Mouse (Mus musculus) ES-Bruce4 (cell line): ENCODE results near the gene Bloc1s4. TPM values are rescaled to one million over a fixed set of nuclear protein-coding genes. Genes with fewer than 3 reads are reported as not detected.

Source experiments
- H3K27ac ChIP-seq: 2 replicates; pipeline ENCODE4 v1.5.1; 2012; ENCODE audit warnings: low read length, inconsistent platforms; ENCODE audit not compliant: insufficient read depth
- H3K27me3 ChIP-seq: 2 replicates; pipeline ENCODE4 v1.6.1; 2012; ENCODE audit warnings: mild to moderate bottlenecking, low read length, inconsistent platforms; ENCODE audit not compliant: control insufficient read depth, poor library complexity, insufficient read depth, severe bottlenecking
- H3K36me3 ChIP-seq: 2 replicates; pipeline ENCODE4 v1.6.1; 2012; ENCODE audit warnings: inconsistent platforms, mild to moderate bottlenecking, low read length, moderate library complexity; ENCODE audit not compliant: control insufficient read depth, poor library complexity, insufficient read depth, severe bottlenecking
- H3K4me1 ChIP-seq: one replicate; pipeline ENCODE4 v1.8.1; 2011; ENCODE audit warnings: low read length; ENCODE audit not compliant: control insufficient read depth, insufficient read depth
- H3K4me3 ChIP-seq: 2 replicates; pipeline ENCODE4 v1.5.1; 2011; ENCODE audit warnings: low read depth, mild to moderate bottlenecking, low read length
- H3K9ac ChIP-seq: 2 replicates; pipeline ENCODE4 v1.6.1; 2012; ENCODE audit warnings: low read depth, mild to moderate bottlenecking, inconsistent platforms; ENCODE audit not compliant: poor library complexity, severe bottlenecking
- H3K9me3 ChIP-seq: replicated peaks from 2 replicates; pipeline ENCODE4 v1.6.1; 2012; ENCODE audit warnings: mild to moderate bottlenecking, low read length, inconsistent platforms; ENCODE audit not compliant: control insufficient read depth, poor library complexity, insufficient read depth, severe bottlenecking
- CTCF ChIP-seq: IDR thresholded peaks from one replicate; pipeline ENCODE4 v1.8.1; 2011; ENCODE audit warnings: low read depth, low read length
- EP300 ChIP-seq: IDR thresholded peaks from 2 replicates; pipeline ENCODE4 v1.6.1; 2011; ENCODE audit warnings: low read depth, low read length; ENCODE audit not compliant: insufficient read depth
- POLR2A ChIP-seq: IDR thresholded peaks from one replicate; pipeline ENCODE4 v1.8.1; 2011; ENCODE audit warnings: low read length; ENCODE audit not compliant: insufficient read depth
- polyA plus RNA-seq: library from polyadenylated mRNA; stranded (reverse); fragments of >200 nt; gene quantifications from 2 replicates; pipeline ENCODE4 v1.2.4, GENCODE M21; 2011; ENCODE audit warnings: low read depth; ENCODE audit not compliant: missing spikeins, insufficient read depth, insufficient read length

Bloc1s4 gene
- polyA plus RNA-seq, 1 experiment = 8.6 TPM

DNA sequence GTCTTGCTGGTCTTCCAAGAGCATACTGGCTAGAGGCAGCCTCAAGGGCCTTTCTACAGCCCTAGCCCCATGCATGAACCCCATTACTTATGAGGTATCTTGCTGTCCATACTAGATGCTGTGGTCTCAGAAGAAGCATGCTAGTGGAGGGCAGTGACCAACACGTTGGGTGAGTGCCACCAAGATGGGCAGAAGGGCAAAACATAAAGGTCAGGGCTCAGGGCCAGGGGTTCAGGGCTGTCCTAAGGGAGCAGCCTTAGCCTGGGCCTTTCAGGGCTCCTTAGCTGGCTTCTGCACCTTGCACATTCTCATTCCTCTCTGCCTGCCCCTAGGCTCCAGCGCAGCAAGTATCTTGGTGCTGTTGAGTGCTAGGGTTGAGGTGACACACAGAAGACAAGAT lies 18.5 kb downstream of the Bloc1s4 start:
- H3K4me3 ChIP-seq = no peak overlapping the region
- no peak for TF ChIP-seq CTCF
- TF ChIP-seq POLR2A = no peak
- no peak for TF ChIP-seq EP300
- no peaks in the 10 kb centered on the region for H3K4me1 ChIP-seq
- no peaks in the 10 kb centered on the region for H3K27me3 ChIP-seq
- no peak overlapping the region for H3K27ac ChIP-seq
- H3K9me3 ChIP-seq = no peaks in the 10 kb centered on the region
- no peaks in the 10 kb centered on the region for H3K36me3 ChIP-seq
- no peak overlapping the region for H3K9ac ChIP-seq

DNA sequence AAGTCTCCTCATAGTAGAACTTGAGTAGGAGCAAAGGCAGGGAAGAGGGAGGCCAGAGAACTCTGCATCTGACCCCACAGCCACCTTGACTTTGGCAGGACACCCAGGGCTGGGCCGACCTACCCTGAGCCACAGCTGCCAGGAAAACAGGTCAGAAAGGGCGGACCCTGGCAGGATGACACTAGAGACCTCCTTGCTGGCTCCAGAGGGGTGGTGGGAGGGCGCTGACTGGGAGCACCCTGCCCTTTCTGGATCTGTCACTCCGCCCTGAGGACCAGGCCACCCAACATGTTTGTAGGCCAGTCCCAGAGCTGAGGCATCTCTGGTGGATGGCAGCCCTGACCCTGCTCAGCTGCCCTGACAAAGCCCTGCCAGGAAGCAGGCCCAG lies 19.4 kb downstream of the Bloc1s4 start:
- no peaks in the 10 kb centered on the region for H3K9me3 ChIP-seq
- no peaks in the 10 kb centered on the region for H3K27me3 ChIP-seq
- no peak for TF ChIP-seq CTCF
- TF ChIP-seq EP300 = no peak
- no peak for TF ChIP-seq POLR2A
- no peak overlapping the region for H3K4me3 ChIP-seq
- H3K27ac ChIP-seq = no peak overlapping the region
- no peaks in the 10 kb centered on the region for H3K36me3 ChIP-seq
- H3K9ac ChIP-seq = no peak overlapping the region
- no peaks in the 10 kb centered on the region for H3K4me1 ChIP-seq

DNA sequence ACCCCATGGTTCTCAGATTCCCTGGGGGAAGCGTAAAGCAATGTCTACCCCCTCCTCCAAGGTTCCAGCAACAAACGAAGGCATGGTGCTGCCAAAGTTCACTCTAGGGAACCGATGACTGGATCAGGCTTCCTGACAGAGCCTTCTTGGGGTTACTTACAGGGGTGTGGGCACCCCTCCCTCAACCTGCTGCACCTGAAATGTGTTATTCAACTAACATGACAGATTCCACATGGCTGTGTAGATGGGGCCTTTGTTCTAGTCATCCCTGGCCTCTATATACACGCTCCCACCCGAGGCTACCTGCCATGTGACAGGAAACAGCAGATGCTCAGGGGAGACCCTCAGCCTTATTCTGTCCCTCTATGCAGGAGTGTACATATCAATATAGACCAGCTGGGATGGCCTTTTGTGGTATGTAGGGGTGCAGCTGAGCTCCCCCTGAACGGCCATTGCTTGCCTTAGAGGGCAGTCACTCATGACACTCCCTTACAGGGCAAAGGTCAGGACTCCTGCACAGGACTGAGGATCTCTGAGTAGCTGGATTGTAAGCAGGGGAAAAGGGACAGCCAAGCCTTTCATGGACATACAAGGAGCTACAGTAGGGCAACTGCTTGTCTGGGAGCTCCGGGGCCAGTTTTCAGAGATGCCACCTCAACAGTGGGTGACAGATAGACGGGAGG lies 19.9 kb downstream of the Bloc1s4 start:
- Histone ChIP-seq H3K4me3 (no peak overlapping the region), H3K9ac (no peak overlapping the region), H3K9me3 (no peaks in the 10 kb centered on the region), H3K36me3 (no peaks in the 10 kb centered on the region), H3K4me1 (no peaks in the 10 kb centered on the region), H3K27me3 (no peaks in the 10 kb centered on the region), H3K27ac (no peak overlapping the region)
- TF ChIP-seq CTCF (no peak), POLR2A (no peak), EP300 (no peak)

DNA sequence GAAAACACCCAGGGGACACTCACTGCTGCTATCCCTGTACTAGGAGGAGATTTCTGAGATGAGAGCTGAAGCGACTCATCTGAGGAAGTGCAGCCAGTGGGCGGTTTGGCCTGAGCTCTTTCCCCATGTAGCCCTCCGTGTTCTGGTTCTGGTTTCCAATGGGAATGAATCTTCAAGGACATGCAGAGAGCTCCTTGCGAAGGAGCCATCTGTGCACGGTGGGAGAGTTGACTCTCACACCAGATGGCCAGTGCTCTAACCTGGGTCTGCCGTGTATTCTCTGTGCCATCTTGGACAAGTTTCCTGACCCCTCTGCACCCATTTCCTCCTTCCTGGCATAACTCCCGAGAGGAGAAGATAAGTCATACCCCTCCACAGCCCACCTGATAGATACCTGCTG lies 20.7 kb downstream of the Bloc1s4 start:
- H3K9ac ChIP-seq = no peak overlapping the region
- no peak for TF ChIP-seq EP300
- TF ChIP-seq CTCF = no peak
- TF ChIP-seq POLR2A = no peak
- no peaks in the 10 kb centered on the region for H3K27me3 ChIP-seq
- no peaks in the 10 kb centered on the region for H3K36me3 ChIP-seq
- no peaks in the 10 kb centered on the region for H3K4me1 ChIP-seq
- H3K9me3 ChIP-seq = no peaks in the 10 kb centered on the region
- H3K4me3 ChIP-seq = no peak overlapping the region
- no peak overlapping the region for H3K27ac ChIP-seq

DNA sequence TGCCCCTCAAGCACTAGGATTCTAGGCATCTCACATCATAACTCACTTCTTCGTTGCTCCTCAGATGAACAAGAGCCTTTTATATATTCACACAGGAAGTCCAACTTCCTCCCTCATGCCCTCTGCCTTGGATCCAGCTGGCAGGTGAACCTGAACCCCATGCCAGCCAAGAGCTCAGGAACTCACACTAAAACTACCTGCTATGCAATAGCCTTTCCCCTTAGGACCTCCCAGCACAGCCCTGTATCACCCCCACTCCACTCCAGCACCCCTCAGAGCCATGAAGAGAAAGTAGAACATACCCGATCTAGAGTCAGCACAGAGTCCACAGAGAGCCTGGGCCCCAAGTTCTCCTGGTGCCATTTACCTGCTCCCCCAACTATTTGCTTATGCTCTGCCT lies 21.3 kb downstream of the Bloc1s4 start:
- no peaks in the 10 kb centered on the region for H3K36me3 ChIP-seq
- no peak for TF ChIP-seq CTCF
- no peak for TF ChIP-seq POLR2A
- no peak for TF ChIP-seq EP300
- no peak overlapping the region for H3K27ac ChIP-seq
- no peak overlapping the region for H3K4me3 ChIP-seq
- H3K27me3 ChIP-seq = no peaks in the 10 kb centered on the region
- H3K4me1 ChIP-seq = no peaks in the 10 kb centered on the region
- H3K9me3 ChIP-seq = no peaks in the 10 kb centered on the region
- H3K9ac ChIP-seq = no peak overlapping the region

DNA sequence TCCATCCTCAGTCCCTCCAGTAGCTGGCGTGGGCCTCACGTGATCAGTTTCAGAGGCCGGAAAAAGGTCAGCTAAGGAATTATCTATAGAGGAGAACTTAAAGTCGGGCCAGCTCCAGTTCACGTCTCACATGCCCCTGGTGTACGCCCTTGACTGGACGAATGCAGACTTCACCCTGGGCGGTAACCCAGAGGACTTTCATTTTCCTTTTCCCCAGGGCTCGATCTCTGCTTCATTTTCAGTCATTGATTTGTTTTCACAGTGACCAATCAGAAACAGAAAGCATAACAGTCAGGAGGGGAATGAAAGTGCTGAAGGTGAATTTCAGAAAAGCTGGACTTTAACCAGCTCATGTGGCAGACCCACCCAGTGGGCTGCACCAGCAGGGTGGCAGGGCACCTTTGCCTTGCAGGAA lies 22.1 kb downstream of the Bloc1s4 start:
- Histone ChIP-seq H3K9me3 (no peaks in the 10 kb centered on the region), H3K27ac (no peak overlapping the region), H3K36me3 (no peaks in the 10 kb centered on the region), H3K4me1 (no peaks in the 10 kb centered on the region), H3K4me3 (no peak overlapping the region), H3K9ac (no peak overlapping the region), H3K27me3 (no peaks in the 10 kb centered on the region)
- no peak for TF ChIP-seq CTCF
- no peak for TF ChIP-seq POLR2A
- no peak for TF ChIP-seq EP300
